Mouse (Mus musculus) left cerebral cortex, adult 9 months (tissue): ENCODE measurements around the gene Gsk3a.
A peak's percentile ranks its signal among the peaks of the same experiment; 100 is the strongest.
"Not testable (repeated sequence)": the region's sequence is repeated elsewhere in the genome, so short reads cannot be mapped to it uniquely, and the experiment has no call there.

ENCODE experiments used
- DNase-seq, 2 experiments: peaks; one replicate each; pipeline ENCODE4 v3.0.0; 2022; ENCODE audit warnings: low spot score in 2 of 2

The Gsk3a gene

DNA sequence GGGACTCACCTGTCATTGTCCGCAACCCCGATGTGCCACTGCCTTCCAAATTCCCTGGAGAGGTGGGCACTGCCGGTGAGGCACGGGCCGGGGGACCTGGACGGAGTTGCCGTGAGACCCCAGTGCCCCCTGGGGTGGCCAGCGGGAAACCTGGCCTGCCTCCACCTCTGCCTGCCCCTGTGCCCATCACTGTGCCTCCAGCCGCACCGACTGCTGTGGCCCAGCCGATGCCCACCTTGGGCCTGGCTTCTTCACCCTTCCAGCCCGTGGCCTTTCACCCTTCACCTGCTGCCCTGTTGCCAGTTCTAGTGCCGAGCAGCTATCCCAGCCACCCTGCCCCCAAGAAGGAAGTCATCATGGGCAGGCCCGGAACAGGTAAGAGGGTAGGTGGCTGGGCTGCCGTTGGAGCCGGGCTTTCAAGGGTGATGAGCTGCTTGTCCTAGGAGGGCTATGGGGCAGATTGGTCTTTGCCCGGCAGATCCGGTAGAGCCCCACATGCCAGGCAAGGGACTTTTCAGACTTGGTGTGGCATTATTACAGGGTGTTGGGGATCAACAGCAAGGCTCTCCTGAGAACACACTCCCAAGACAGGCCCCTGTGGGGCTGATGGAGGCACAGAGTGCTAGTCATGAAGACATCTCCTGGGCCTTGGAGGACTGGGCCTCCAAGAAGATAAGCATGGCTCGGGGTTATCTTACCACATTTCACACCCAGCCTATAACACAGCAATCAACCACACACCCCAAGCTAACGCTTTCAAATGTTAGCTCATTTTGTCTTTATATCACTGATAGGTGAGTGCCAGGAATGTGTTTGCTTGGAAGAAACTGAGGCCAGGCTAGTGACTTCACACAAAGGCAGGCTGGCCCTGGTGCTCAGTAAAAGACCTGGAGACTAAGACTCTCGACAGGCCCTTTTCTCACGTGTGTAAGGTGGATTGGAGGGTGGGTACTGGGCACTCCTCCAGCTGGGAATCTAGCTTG is 35.9 kb upstream of the Gsk3a start:
- DNase-seq, result no peak

DNA sequence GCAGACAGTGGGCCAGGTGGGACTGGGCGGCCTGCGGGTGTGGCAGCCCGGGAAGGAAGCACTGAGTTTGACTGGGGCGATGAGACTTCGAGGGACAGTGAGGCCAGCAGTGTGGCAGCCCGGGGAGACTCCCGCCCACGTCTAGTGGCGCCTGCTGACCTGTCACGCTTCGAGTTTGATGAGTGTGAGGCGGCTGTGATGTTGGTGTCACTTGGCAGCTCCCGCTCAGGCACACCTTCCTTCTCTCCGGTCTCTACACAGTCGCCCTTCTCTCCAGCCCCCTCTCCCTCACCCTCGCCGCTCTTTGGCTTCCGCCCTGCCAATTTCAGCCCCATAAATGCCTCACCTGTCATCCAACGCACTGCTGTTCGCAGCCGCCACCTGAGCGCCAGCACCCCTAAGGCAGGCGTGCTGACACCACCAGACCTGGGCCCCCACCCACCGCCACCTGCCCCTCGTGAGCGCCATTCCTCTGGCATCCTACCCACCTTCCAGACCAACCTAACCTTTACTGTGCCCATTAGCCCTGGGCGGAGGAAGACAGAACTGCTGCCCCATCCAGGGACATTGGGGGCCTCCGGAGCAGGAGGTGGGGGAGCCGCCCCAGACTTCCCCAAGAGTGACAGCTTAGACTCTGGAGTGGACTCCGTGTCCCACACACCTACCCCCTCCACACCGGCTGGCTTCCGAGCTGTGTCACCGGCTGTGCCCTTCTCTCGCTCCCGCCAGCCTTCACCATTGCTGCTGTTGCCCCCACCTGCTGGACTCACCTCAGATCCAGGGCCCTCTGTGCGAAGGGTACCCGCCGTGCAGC is 35.0 kb upstream of the Gsk3a start:
- DNase-seq, result no peak

GRCm38 (mm10) chr7:25271651-25272444 is 34.2 kb upstream of the Gsk3a start:
- no peak for DNase-seq

- DNase-seq, result no peak
These were observed 33.3 kb upstream of the Gsk3a start for GRCm38 (mm10) chr7:25270652-25271633.

DNA sequence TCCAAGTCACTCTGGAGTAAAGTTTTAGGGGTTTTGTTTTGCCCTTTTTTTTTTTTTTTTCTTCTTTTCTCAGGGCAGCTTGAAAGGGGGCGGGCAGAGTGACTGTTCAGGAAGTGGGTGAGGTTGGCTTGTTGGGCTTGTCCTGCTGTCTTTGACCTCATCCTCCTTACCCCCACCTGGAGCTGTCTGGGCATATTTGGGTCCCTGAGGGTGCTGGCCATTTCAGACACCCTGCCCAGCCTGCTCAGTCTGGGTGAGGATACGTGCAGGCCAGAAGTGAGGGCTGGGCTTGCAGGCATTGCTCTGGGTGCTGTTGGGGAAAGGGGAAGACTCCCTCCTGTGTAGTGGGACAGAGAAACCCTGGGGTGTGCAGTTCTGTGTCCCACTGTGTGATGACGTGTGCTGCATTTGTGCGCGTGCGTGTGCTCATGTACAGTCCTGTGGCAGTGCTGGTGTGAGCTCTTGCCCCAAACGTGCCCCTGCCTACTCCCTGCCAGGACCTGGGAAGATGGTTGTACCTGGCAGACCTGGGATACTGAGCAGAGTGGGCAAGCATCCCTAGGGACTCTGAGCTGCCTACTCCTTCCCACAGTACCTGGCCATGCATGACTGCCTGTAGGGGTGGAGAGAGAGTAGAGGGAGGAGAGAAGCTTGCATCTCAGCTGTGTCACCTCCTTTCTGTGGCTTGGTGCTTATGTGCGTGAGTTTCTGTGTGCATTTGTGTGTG is 32.1 kb upstream of the Gsk3a start:
- DNase-seq, result no peak

- DNase-seq, result no peak
These were observed 31.4 kb upstream of the Gsk3a start for GRCm38 (mm10) chr7:25269029-25269428.

GRCm38 (mm10) chr7:25268588-25268987 is 30.9 kb upstream of the Gsk3a start:
- DNase-seq, result no peak

DNA sequence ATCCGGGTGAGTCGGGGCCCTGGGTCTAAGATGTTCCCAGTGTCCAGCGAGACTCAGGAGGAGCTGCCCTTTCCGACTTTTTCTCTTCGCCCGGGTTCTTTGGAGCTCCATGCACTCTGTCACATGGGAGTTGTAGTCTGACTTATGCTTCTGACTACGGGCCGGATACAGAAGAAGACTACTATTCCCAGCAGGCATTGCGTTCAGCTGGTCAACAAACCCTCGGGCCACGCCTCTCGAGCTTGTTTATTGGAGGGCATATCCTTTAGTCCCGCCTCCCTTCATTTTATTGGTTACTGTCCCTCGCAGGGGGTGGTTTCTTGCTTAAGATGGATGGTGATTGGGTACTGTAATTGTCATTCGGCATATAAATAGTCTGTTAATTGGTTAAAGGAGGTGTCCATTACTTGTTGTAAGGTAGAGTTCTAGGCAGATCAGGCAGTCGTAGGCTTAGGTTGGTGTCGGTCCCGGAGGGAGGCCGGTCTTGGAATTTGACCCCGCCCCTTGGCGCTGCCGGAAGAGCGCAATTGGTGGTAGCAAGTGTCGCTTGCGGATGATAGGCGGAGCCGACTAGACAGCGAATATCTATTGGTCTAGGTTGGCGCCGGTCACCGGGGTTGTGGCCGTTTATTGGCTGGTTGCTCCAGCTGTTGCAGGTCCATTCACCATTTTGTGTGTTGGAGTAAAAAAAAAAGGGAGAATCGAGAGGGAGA is 30.3 kb upstream of the Gsk3a start:
- peak; percentile 100 for DNase-seq

- DNase-seq, result peak; percentile 97 to 100
These were observed 29.7 kb upstream of the Gsk3a start, which contains the start of gene Cic for GRCm38 (mm10) chr7:25267301-25267750. Gene Cic, plus strand, starts transcription at chr7:25267704.

- no peak for DNase-seq
These were observed 28.7 kb upstream of the Gsk3a start for GRCm38 (mm10) chr7:25266180-25266962.

- DNase-seq, result not testable (repeated sequence)
These were observed 28.1 kb upstream of the Gsk3a start for GRCm38 (mm10) chr7:25265743-25266142.

GRCm38 (mm10) chr7:25263968-25264870 is 26.6 kb upstream of the Gsk3a start:
- DNase-seq, result no peak

DNA sequence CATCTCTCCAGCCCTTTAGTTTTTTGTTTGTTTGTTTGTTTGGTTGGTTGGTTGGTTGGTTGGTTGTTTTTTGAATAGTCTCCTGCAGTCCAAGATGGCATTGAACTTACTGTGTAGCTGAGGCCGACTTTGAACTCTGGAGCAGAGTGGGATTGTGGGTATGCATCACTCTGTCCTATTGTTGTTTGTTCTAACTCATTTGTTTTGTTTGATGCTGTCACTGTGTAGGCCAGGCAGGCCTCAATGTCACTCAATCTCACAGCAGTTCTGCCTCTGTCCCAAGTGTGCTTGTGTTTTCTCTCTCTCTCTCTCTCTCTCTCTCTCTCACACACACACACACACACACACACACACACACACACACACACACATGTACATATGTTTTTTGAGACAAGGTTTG is 24.2 kb upstream of the Gsk3a start:
- DNase-seq, result no peak

DNA sequence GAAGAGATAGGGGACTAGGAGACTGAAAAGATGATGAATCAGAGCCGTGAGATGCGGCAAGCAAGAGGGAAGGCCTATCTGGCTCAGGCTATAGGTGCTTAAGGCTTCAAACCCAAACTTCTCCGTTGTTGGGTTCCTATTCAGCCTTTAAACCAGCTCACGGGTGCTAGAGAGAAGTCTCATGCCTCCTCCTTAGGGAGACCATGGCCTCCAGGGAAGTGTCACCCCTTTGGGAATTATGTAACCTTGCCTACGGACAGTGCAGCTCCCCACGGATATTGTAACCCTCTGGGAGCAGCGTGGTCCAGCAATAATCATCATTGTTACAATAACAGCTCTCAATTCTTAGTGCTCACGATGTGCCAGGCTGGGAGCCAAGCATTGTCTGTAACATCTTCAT is 14.2 kb upstream of the Gsk3a start:
- no peak for DNase-seq

GRCm38 (mm10) chr7:25251071-25251791 is 13.6 kb upstream of the Gsk3a start:
- DNase-seq, result no peak

GRCm38 (mm10) chr7:25250141-25250972 is 12.7 kb upstream of the Gsk3a start, which contains the start of gene Erf:
Gene Erf, minus strand, starts transcription at chr7:25250761.
- peak; percentile 85 to 96 for DNase-seq
